Mouse (Mus musculus) kidney, adult 11 months (tissue): ENCODE measurements around the gene Tfip11.

Source experiments
- DNase-seq: peaks from one replicate; pipeline ENCODE4 v3.0.0; 2022

The Tfip11 gene

GRCm38 (mm10) chr5:112323246-112323645, 2.9 kb upstream of the Tfip11 start:
- DNase-seq: no peak

DNA sequence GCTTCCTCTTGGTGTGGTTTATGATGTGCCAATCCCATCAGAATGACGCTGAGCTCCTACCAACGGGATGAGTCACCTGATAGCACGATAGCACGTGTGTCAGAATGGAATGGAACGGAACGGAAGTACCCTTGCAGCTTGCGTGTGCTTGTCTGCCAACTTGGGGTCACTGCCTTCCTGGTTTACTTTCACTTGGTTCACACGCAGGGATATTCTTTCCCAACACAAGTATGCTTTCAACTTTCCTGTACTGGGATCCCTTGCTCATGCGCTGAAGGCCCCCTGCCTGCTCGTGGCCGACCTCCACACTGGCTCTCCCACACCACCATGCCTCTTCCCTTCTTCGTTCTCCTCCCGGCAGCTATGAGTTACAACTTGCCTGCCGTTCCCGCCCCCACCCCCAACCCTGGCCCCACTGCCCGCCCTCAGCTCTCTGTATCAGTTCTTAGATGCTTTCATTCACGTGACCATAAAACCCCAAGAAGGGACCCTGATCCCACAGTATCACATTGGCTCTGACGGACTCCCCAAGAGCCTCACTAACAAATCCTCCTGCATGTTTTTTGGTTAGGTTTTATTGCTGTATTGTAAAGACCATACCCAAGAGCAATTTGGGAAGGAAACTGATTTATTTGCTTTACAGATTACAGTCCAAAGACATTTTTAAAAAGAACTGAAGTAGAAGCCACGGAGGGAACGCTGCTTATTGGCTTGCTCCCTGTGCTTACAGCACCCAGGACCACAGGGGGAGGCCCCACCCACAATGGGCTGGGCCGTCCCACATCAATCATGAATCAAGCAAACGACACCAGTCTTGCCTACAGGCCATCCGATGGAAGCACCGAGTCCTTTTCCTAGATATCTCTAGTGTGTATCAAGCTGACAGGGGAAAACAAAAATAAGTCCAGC, 1.3 kb upstream of the Tfip11 start:
- DNase-seq: peak; percentile 52

- DNase-seq: no peak
These were observed 370 bp downstream of the Tfip11 start for GRCm38 (mm10) chr5:112326446-112327009.

GRCm38 (mm10) chr5:112327854-112328253, 1.7 kb downstream of the Tfip11 start:
- no peak for DNase-seq

DNA sequence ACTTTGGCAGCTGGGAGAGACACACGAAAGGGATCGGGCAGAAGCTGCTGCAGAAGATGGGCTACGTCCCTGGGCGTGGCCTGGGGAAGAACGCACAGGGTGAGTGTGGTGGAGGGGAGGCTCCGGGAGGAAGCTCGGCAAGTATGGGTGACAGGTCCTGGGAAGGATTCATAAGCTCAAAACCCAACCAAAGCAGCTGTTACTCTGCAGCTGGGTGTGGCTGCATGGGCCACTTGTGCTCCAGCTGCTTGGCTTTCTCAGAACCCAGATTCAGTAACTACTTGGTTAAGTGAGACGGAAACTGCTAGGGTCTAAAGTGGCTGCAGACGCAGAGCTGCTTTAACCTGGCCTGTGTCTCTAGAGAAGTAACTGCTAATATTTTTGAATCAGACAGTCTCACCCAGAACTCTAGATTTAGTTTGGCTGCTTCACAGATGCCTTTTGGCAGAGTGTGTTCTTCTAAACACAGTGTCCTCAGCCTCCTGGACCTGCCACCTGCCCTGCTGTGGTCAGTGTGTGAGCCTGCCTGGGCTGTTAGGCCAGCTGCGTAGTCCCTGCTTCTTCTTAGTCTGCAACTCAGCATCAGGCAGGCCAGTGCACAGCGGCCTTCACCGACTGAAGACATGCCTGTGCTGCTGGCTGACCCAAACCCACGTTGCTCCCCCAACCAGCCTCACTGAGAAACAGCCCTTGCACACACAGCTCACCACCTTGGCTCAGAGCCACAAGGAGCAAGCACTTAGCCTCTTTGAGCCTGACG, 3.8 kb downstream of the Tfip11 start:
- DNase-seq: no peak

- DNase-seq: peak; percentile 40
These were observed 9.3 kb downstream of the Tfip11 start for GRCm38 (mm10) chr5:112335473-112335872.

DNA sequence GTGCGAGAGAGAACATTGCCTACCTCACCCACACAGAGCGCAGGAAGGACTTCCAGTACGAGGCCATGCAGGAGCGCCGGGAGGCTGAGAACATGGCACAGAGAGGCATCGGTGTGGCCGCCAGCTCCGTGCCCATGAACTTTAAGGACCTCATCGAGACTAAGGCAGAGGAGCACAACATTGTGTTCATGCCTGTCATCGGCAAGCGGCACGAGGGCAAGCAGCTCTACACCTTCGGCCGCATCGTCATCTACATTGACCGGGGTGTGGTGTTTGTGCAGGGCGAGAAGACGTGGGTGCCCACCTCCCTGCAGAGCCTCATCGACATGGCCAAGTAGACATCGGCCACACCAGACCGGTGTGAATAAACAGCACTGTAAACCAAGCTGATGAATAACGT, 10.8 kb downstream of the Tfip11 start:
- no peak for DNase-seq

- no peak for DNase-seq
These were observed 13.1 kb downstream of the Tfip11 start for GRCm38 (mm10) chr5:112339215-112339614.

DNA sequence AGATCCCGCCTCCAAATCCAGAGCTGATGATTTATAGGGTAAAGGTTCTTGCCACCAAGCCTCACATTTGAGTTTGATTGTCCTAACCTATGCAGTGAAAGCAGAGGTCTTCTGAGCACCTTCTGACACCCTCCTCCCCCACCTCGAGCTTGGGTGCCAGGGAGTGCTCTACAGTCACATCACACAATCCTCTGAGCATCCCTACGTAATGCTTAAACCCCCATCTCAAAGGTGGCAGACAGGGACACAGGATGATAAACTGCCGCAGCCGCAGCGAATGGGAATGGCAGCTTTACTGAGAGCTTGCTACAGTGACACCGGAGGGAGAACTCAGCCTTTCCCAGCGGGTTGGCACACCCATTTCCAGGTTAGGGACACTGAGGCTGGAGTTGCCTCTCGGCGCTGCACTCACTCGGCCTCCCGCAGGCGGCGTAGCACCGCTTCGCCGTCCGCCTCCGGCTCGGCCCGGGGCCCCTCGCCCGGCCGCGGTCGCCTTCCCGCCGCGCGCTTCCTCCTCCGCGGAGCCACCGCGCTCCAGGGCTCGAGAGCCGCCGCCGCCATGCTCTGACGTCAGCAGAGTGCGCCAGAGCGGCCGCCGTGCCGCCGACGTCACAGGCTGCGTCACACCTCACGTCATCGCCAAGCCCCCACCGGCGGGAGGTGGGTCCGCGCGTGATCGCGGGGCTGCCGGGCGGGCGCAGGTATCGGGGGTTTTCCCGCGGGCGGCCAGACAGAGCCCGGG, 16.5 kb downstream of the Tfip11 start, which contains the start of the genes Srrd and Hps4:
Gene Srrd (minus strand): TSS at position 578 of the 742 bp plus-strand sequence.
Gene Hps4 (plus strand): TSS at position 621 of the 742 bp plus-strand sequence.
- DNase-seq: peak; percentile 59

GRCm38 (mm10) chr5:112343205-112343595, 17.0 kb downstream of the Tfip11 start:
- DNase-seq: peak; percentile 30

DNA sequence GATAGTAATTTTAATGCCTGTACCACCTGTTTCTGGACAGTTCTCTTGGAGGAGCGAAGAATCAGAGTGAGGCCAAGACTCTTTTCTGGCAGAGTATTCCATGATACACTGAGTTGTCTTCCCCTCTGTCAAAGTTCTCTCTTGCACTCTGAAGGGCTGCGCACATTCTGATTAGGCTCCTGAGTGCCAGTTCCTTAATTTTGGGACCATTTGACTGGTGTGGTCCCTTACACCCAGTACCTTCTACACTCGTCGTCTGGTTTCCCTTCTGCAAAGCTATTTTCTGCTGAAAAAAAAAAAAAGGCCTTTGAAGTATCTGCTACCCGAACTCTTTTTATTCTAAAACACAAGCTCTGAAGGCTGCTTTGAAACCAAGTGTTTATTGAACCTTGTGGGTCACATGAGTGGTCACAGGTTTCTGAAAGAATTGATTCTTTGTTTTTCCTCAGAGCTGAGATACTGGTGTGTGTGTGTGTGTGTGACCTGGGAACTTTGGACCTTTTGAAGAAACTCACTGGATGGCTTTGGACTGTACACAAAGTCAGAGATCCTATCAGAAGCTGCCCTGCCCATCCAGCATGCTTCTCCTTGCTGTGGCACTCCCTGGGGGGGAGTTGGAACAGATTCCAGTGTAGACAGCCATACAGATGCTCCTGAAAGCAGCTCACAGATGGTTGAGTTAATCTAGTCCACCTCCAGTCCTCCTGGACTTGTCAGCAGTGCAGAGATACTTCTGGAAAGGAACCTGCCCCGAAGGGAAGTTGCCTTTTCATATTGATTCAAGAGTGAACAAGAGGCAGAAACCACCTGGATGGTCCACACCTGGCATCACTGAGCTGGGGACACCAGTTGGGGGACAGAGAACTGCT, 18.2 kb downstream of the Tfip11 start:
- DNase-seq: peak; percentile 60

DNA sequence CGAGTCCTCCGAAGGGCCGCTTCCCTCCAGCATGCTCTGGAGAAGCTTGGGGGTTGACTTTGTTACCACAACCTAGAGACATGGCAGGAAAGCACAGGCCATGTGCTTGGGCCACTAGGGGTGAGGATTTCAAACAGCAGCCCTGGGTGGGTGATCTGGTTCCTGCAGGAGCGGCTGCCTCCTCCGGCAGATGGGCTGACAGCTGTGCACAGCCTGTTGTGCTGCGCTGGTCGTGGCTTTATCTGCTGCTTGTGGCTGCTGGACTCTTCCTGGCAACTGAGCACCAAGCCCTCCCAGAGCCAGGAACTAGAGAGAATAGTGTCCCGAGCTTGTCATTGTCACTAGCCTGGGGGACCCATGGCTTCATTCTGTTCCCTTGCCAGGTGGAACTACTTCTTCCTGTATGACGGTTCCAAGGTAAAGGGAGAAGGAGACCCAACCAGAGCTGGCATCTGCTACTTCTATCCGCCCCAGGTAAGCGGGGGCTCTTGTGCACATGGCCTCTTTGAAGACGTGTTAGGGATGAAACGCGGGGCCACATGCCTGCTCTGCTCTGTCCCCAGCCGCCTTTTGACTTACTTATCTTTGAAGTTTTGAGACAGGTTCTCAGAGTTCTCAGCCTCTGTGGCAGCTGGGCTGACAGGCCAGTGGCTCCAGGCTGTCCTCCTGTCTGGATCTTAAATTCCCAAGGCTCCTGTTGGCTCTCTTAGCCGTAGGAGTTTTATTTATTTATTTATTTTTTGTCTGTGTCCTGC, 20.2 kb downstream of the Tfip11 start:
- no peak for DNase-seq

GRCm38 (mm10) chr5:112349169-112349568, 23.0 kb downstream of the Tfip11 start:
- DNase-seq: no peak

- DNase-seq: no peak
These were observed 29.3 kb downstream of the Tfip11 start for GRCm38 (mm10) chr5:112355493-112355892.

- no peak for DNase-seq
These were observed 29.8 kb downstream of the Tfip11 start, which contains the start of gene Gm6583 for GRCm38 (mm10) chr5:112355910-112356309. TSS of gene Gm6583 (minus strand) at chr5:112356033.

GRCm38 (mm10) chr5:112356322-112356721, 30.2 kb downstream of the Tfip11 start:
- peak; percentile 35 for DNase-seq

GRCm38 (mm10) chr5:112359520-112359919, 33.4 kb downstream of the Tfip11 start:
- DNase-seq: no peak

GRCm38 (mm10) chr5:112360077-112360476, 33.9 kb downstream of the Tfip11 start:
- DNase-seq: no peak

- no peak for DNase-seq
These were observed 38.1 kb downstream of the Tfip11 start for GRCm38 (mm10) chr5:112364184-112364797.

- DNase-seq: no peak
These were observed 40.7 kb downstream of the Tfip11 start for GRCm38 (mm10) chr5:112366879-112367278.
